Mouse (Mus musculus) myocyte (in vitro differentiated cells): ENCODE data around the gene Serinc5. TPM values are rescaled to one million over a fixed set of nuclear protein-coding genes. Genes with fewer than 3 reads are reported as not detected.

ENCODE experiments used
- H3K27me3 ChIP-seq: one replicate; pipeline ENCODE4 v1.6.1; 2011; ENCODE audit not compliant: control insufficient read depth, insufficient read depth, insufficient read length
- H3K36me3 ChIP-seq: one replicate; pipeline ENCODE4 v1.6.1; 2011; ENCODE audit not compliant: control insufficient read depth, insufficient read depth
- H3K4me2 ChIP-seq: one replicate; pipeline ENCODE4 v1.6.1; 2011; ENCODE audit warnings: low read depth, control low read depth
- H3K4me3 ChIP-seq: one replicate; pipeline ENCODE4 v1.5.1; 2011; ENCODE audit warnings: mild to moderate bottlenecking, control low read depth, moderate library complexity
- H3K79me2 ChIP-seq: one replicate; pipeline ENCODE4 v1.6.1; 2011; ENCODE audit not compliant: control insufficient read depth, insufficient read depth
- H3ac ChIP-seq: one replicate; pipeline ENCODE4 v1.6.1; 2011; ENCODE audit not compliant: control insufficient read depth, insufficient read length
- CEBPB ChIP-seq: IDR thresholded peaks from 2 replicates; pipeline ENCODE4 v1.6.1; 2011; ENCODE audit warnings: mild to moderate bottlenecking, moderate library complexity; ENCODE audit not compliant: poor library complexity, insufficient read depth, severe bottlenecking
- E2F4 ChIP-seq: IDR thresholded peaks from one replicate; pipeline ENCODE4 v1.6.1; 2011; ENCODE audit warnings: mild to moderate bottlenecking, control low read depth, moderate library complexity; ENCODE audit not compliant: insufficient read depth
- MAX ChIP-seq: IDR thresholded peaks from one replicate; pipeline ENCODE4 v1.6.1; 2011; ENCODE audit warnings: low read depth, mild to moderate bottlenecking, control low read depth
- MYOD1 ChIP-seq, 3 experiments: IDR thresholded peaks; one replicate each; pipeline ENCODE4 v1.6.1; 2011; ENCODE audit warnings: control low read depth in 2 of 3, low read depth in 2 of 3, mild to moderate bottlenecking in 2 of 3, moderate library complexity in 1 of 3; ENCODE audit not compliant: insufficient read length in 2 of 3, control insufficient read depth in 1 of 3
- MYOG ChIP-seq, 3 experiments: IDR thresholded peaks; one replicate each; pipeline ENCODE4 v1.6.1; 2011; ENCODE audit warnings: control low read depth in 2 of 3, low read depth in 2 of 3, mild to moderate bottlenecking in 2 of 3; ENCODE audit not compliant: insufficient read length in 2 of 3, control insufficient read depth in 1 of 3, insufficient read depth in 1 of 3
- POLR2A ChIP-seq: IDR thresholded peaks from one replicate; pipeline ENCODE4 v1.6.1; 2011; ENCODE audit warnings: low read depth, mild to moderate bottlenecking, control low read depth, moderate library complexity; ENCODE audit not compliant: insufficient read length
- POLR2AphosphoS2 ChIP-seq: IDR thresholded peaks from one replicate; pipeline ENCODE4 v1.6.1; 2011; ENCODE audit warnings: low read depth, control low read depth; ENCODE audit not compliant: insufficient read length
- REST ChIP-seq: IDR thresholded peaks from one replicate; pipeline ENCODE4 v1.6.1; 2011; ENCODE audit warnings: mild to moderate bottlenecking, control low read depth, moderate library complexity; ENCODE audit not compliant: insufficient read depth, insufficient read length
- SRF ChIP-seq: IDR thresholded peaks from one replicate; pipeline ENCODE4 v1.6.1; 2011; ENCODE audit warnings: low read depth; ENCODE audit not compliant: control insufficient read depth, insufficient read length
- TCF12 ChIP-seq: IDR thresholded peaks from one replicate; pipeline ENCODE4 v1.6.1; 2011; ENCODE audit warnings: mild to moderate bottlenecking, control low read depth; ENCODE audit not compliant: poor library complexity, insufficient read depth, severe bottlenecking
- TCF3 ChIP-seq: IDR thresholded peaks from one replicate; pipeline ENCODE4 v1.6.1; 2011; ENCODE audit warnings: low read depth, control low read depth; ENCODE audit not compliant: insufficient read length
- USF1 ChIP-seq: IDR thresholded peaks from one replicate; pipeline ENCODE4 v1.6.1; 2011; ENCODE audit warnings: low read depth, mild to moderate bottlenecking, control low read depth, moderate library complexity
- polyA plus RNA-seq: library from polyadenylated mRNA; unstranded; fragments of >200 nt; fragmentation: generic; extraction: Trizol; gene quantifications from one replicate; pipeline ENCODE4 v1.2.1, GENCODE M21; 2012; ENCODE audit warnings: missing spikeins

The Serinc5 gene
- polyA plus RNA-seq, 1 experiment = 5.4 TPM

DNA sequence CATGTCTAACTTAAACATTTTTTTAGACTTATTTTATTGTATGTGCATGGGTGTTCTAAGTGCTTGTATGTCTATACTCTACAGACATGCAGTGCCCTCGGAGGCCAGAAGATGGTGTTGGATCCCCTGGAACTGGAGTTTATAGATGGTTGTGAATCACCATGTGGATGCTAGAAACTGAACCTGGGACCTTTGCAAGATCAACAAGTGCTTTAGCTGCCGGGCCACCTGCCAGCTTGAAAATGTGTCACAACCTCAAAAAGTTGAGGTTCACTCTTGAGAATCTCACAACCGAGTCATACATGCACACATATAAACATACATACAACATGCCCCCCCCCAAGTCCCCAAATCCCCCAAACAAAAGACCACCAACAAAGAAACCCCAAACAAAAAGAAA, 129.0 kb downstream of the Serinc5 start:
- Histone ChIP-seq H3K4me3 (no peak overlapping the region), H3K27me3 (peaks cover 6% of the 10 kb centered on the region), H3K79me2 (no peaks in the 10 kb centered on the region), H3K36me3 (no peaks in the 10 kb centered on the region), H3K4me2 (no peak overlapping the region), H3ac (no peak overlapping the region)
- TF ChIP-seq TCF12 (no peak), MYOG (IDR thresholded peaks at IDR 0.05; ENCODE audit: control insufficient read depth in 1 of 3, insufficient read depth in 1 of 3, insufficient read length in 2 of 3, low read depth in 2 of 3) (no peak), USF1 (no peak), CEBPB (no peak), REST (no peak), TCF3 (no peak), POLR2A (no peak), MYOD1 (IDR thresholded peaks at IDR 0.05; ENCODE audit: control insufficient read depth in 1 of 3, insufficient read length in 2 of 3, low read depth in 2 of 3) (no peak), E2F4 (no peak), SRF (no peak), POLR2AphosphoS2 (no peak), MAX (no peak)

DNA sequence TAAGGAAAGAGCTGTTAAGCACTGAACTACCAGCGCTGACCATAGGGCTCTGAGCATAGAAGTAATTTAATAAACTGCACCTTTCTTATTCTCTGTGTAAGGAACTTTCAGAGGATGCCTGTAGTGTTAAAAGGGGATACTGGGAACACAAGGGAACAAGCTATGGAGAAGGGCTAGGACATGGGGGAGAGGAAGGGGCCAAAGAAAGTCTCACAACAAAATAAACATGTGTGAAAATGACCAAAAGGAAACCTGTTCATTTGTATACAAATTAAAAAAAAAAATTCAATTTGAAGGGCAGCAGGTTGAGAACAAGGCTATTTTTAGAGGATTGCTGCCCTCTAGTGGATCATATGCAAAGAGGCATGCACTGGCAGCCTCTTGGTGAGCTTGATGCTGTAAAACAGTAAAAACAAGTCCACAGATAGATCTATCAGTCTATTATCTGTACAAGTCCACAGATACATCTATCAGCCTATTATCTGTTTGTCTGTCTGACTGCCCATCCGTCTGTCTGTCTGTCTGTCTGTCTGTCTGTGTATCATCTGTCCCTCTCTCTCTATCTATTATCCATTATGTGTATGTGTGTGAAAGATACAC, 129.9 kb downstream of the Serinc5 start:
- H3K4me2 ChIP-seq = no peak overlapping the region
- H3K27me3 ChIP-seq = peaks cover 6% of the 10 kb centered on the region
- TF ChIP-seq POLR2A (no peak), USF1 (no peak), POLR2AphosphoS2 (no peak), CEBPB (no peak), MYOG (IDR thresholded peaks at IDR 0.05; ENCODE audit: control insufficient read depth in 1 of 3, insufficient read depth in 1 of 3, insufficient read length in 2 of 3, low read depth in 2 of 3) (no peak), SRF (no peak), MYOD1 (IDR thresholded peaks at IDR 0.05; ENCODE audit: control insufficient read depth in 1 of 3, insufficient read length in 2 of 3, low read depth in 2 of 3) (no peak), REST (no peak), TCF3 (no peak), MAX (no peak), TCF12 (no peak), E2F4 (no peak)

DNA sequence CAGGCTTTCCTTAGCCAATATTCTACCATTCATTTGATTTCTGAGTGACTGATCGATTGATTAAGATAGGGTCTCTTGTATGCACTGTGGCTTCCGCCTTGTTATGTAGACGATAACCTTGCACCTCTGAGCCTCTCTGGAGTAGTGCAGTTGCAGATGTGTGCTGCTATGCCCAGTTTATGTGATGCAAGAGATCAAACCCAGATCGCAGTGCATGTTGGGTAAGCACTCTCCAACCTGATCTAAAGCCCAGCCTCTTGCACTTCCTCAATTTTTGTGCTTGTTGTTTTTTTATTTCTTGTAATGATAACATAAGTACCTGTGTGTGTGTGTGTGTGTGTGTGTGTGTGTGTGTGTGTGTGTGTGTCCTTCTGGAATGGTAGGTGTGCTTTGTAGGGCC, 132.0 kb downstream of the Serinc5 start:
- Histone ChIP-seq H3K79me2 (no peaks in the 10 kb centered on the region), H3K36me3 (no peaks in the 10 kb centered on the region), H3K4me2 (no peak overlapping the region), H3K27me3 (peaks cover 6% of the 10 kb centered on the region), H3ac (no peak overlapping the region), H3K4me3 (no peak overlapping the region)
- TF ChIP-seq E2F4 (no peak), POLR2AphosphoS2 (no peak), CEBPB (no peak)

More for the DNA sequence above, 129.9 kb downstream of the Serinc5 start:
- Histone ChIP-seq H3ac (no peak overlapping the region), H3K79me2 (no peaks in the 10 kb centered on the region), H3K4me3 (no peak overlapping the region), H3K36me3 (no peaks in the 10 kb centered on the region)

DNA sequence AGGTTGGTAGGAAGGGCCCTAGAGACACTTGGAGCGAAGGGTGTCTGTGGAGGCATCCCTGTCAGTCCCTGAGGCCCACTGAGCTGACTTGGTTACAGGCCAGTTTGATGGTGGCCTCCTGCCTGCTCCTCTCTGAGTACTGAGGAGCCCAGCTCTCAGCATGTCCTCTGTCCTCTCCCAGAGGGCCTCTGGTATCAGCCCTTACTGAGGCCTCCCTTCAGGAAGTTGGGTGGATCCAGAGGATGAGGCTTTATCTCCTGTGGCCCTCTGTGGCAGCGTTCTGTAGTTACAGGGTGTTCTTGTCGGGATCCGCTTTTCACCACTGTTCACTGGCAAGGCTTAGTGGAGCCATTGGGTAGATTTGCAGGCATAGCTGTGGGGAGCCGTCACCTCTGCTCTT, 132.4 kb downstream of the Serinc5 start:
- no peak for TF ChIP-seq USF1
- TF ChIP-seq MYOD1 (IDR thresholded peaks at IDR 0.05; ENCODE audit: control insufficient read depth in 1 of 3, insufficient read length in 2 of 3, low read depth in 2 of 3) = no peak
- no peak for TF ChIP-seq TCF3
- no peak for TF ChIP-seq POLR2A
- no peak for TF ChIP-seq POLR2AphosphoS2
- no peak for TF ChIP-seq TCF12
- TF ChIP-seq MAX = no peak
- no peak for TF ChIP-seq REST
- no peak for TF ChIP-seq SRF
- TF ChIP-seq MYOG (IDR thresholded peaks at IDR 0.05; ENCODE audit: control insufficient read depth in 1 of 3, insufficient read depth in 1 of 3, insufficient read length in 2 of 3, low read depth in 2 of 3) = no peak
- no peak for TF ChIP-seq CEBPB
- TF ChIP-seq E2F4 = no peak
- Histone ChIP-seq H3K79me2 (no peaks in the 10 kb centered on the region), H3K27me3 (peaks cover 6% of the 10 kb centered on the region), H3ac (no peak overlapping the region), H3K4me3 (no peak overlapping the region), H3K36me3 (no peaks in the 10 kb centered on the region), H3K4me2 (no peak overlapping the region)

DNA sequence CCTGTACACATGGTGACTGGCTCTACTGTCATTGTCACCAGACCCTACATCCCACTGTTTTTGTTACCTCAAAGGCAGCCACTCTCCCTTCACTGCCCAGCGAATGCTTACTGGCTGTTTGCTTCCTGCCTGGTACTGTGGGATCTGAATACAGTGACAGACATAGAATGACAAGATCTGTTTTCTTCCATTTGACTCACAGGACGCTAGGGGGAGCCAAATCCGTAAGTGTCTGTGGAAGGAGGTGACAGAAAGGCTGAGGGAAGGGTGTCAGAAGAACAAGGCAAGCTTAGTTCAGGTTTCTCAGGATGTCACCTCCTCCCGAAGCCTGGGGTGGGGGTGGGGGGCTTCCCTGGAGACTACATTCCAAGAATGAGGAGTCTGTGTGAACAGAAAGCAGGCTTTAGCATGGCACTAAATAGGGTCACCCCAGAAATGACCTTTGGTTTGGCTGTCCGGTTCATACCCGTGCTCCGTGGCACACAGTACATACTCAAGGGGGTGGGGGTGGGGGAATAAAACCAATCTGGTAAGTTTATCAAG, 140.2 kb downstream of the Serinc5 start:
- Histone ChIP-seq H3K4me3 (no peak overlapping the region), H3K4me2 (peak overlapping the region; percentile 61), H3K79me2 (no peaks in the 10 kb centered on the region), H3ac (no peak overlapping the region), H3K27me3 (no peaks in the 10 kb centered on the region), H3K36me3 (no peaks in the 10 kb centered on the region)
- no peak for TF ChIP-seq E2F4
- TF ChIP-seq POLR2AphosphoS2 = no peak
- no peak for TF ChIP-seq CEBPB
- TF ChIP-seq MAX = no peak
- TF ChIP-seq MYOG (IDR thresholded peaks at IDR 0.05; ENCODE audit: control insufficient read depth in 1 of 3, insufficient read depth in 1 of 3, insufficient read length in 2 of 3, low read depth in 2 of 3) = no peak
- TF ChIP-seq MYOD1 (IDR thresholded peaks at IDR 0.05; ENCODE audit: control insufficient read depth in 1 of 3, insufficient read length in 2 of 3, low read depth in 2 of 3) = no peak
- TF ChIP-seq TCF12 = no peak
- no peak for TF ChIP-seq POLR2A
- no peak for TF ChIP-seq REST
- no peak for TF ChIP-seq USF1
- no peak for TF ChIP-seq SRF
- TF ChIP-seq TCF3 = no peak
